Mouse (Mus musculus) hindbrain, embryonic 15.5 days (tissue): ENCODE measurements around the gene Gm5930. TPM values are rescaled to one million over a fixed set of nuclear protein-coding genes. Genes with fewer than 3 reads are reported as not detected.
"Not testable (repeated sequence)": the region's sequence is repeated elsewhere in the genome, so short reads cannot be mapped to it uniquely, and the experiment has no call there.

Experiments used
- ATAC-seq: fragments of 200-750 bp; cut with Nextera tagmentation; 2 replicates; pipeline ENCODE4 v1.8.0; 2017; ENCODE audit warnings: low read depth, moderate number of reproducible peaks, moderate TSS enrichment; ENCODE audit not compliant: low FRiP score
- H3K27ac ChIP-seq: fragments of 300-500 bp; sonication (generic); replicated peaks from 2 replicates; pipeline ENCODE4 v1.5.1; 2015; ENCODE audit warnings: mild to moderate bottlenecking, inconsistent platforms
- H3K27me3 ChIP-seq: fragments of 300-500 bp; sonication (generic); 2 replicates; pipeline ENCODE4 v1.6.1; 2015; ENCODE audit warnings: control low read depth, inconsistent platforms
- H3K36me3 ChIP-seq: fragments of 300-500 bp; sonication (generic); 2 replicates; pipeline ENCODE4 v1.6.1; 2015; ENCODE audit warnings: control low read depth, inconsistent platforms
- H3K4me1 ChIP-seq: fragments of 300-500 bp; sonication (generic); replicated peaks from 2 replicates; pipeline ENCODE4 v1.6.1; 2015; ENCODE audit warnings: control low read depth, inconsistent platforms
- H3K4me2 ChIP-seq: fragments of 300-500 bp; sonication (generic); 2 replicates; pipeline ENCODE4 v1.6.1; 2015; ENCODE audit warnings: moderate library complexity, mild to moderate bottlenecking, inconsistent platforms
- H3K4me3 ChIP-seq: fragments of 300-500 bp; sonication (generic); 2 replicates; pipeline ENCODE4 v1.5.1; 2015; ENCODE audit warnings: mild to moderate bottlenecking, inconsistent platforms
- H3K9ac ChIP-seq: fragments of 300-500 bp; sonication (generic); 2 replicates; pipeline ENCODE4 v1.6.1; 2015; ENCODE audit warnings: inconsistent platforms
- H3K9me3 ChIP-seq: fragments of 300-500 bp; sonication (generic); 2 replicates; pipeline ENCODE4 v1.6.1; 2016; ENCODE audit warnings: control low read depth, inconsistent platforms
- WGBS: fragments of 180-500 bp; shearing (Covaris S2); methylation state at CpG from one replicate; pipeline ENCODE4 v1.1.7; 2015; 5-methylcytosine and 5-hydroxymethylcytosine counted together
- polyA plus RNA-seq: library from polyadenylated mRNA; unstranded; fragments of >200 nt; fragmentation: Nextera tagmentation; extraction: Ambion mirVana; gene quantifications from 2 replicates; pipeline ENCODE4 v1.2.1, GENCODE M21; 2015

Gm5930 gene
- polyA plus RNA-seq = not detected in 2 replicates

DNA sequence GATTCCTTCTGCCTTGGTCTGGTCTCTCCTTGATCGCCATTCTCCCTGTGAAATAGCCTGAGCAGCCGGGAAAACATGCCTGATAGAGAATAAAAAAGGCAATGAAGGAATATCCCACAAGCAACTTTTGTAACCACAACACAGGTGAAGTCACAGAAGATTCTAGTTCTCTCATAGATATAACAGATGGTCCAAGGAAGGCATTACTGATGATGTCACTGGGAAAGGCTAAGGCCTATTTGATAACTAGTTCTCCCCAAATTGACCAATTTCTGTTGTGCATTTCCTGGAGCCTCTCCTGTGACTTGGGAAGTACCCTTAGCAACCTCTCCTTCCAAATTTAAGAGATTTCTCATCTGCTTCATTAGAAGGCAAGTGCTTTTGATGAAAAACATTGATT lies at the start of gene Gm5930:
Gm5930 (minus strand) TSS at position 101 of the 400 bp plus-strand sequence.
- not testable (repeated sequence) for H3K4me1 ChIP-seq, H3K9ac ChIP-seq, H3K4me2 ChIP-seq, ATAC-seq, H3K9me3 ChIP-seq, H3K36me3 ChIP-seq, H3K4me3 ChIP-seq, H3K27me3 ChIP-seq, H3K27ac ChIP-seq
- no CpG with 5 or more reads among the region's 2 CpGs for WGBS

DNA sequence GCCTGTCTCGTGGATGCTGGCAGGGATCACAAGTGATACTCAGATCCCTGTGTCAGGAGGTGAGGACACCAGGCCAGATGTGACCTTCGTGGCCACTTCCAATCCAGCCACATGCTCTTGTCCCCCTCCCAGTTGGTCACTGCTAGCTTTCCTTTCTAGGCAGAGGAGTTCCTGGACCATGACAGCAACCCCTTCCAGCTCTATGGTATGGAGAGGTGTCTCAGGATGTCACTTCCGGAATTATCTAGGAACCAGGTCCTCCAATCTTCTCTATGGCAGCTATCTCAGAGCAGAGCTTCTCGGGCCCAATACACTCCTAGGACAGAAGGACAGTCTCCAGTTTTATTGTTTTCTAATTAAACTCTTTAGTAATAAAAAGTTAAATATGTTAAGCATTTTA lies 45.8 kb upstream of the Gm5930 start:
- not testable (repeated sequence) for H3K27me3 ChIP-seq, ATAC-seq
- 86% methylated on average over 4 of the region's 4 CpGs for WGBS

DNA sequence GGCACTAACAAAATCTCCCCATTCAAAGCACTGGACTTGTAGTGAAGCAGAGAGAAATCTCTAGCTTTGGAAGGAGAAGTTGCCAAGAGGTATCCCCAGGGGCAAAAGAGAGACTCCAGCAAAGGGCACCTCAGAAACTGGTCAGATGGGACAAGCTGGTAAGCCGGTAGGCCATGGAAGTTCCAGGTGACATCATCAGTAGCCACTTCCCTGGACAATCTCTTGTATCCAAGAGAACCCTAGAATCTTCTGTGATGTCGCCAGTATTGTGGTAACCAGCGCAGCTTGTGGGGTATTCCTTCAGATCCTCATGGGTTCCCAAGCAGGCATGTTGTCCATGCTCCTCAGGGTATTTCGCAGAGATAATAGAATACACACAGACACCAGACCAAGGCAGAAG lies 26.7 kb upstream of the Gm5930 start, which contains the start of gene Gm8229:
Gm8229 (plus strand) TSS at position 301 of the 400 bp plus-strand sequence.
- H3K36me3 ChIP-seq, H3K9ac ChIP-seq, ATAC-seq, H3K4me3 ChIP-seq, H3K9me3 ChIP-seq, H3K4me1 ChIP-seq, H3K27me3 ChIP-seq, H3K4me2 ChIP-seq, H3K27ac ChIP-seq: not testable (repeated sequence)
- WGBS = 90% methylated on average over 4 of the region's 4 CpGs

More for the DNA sequence above, 45.8 kb upstream of the Gm5930 start:
- not testable (repeated sequence) for H3K27ac ChIP-seq, H3K9ac ChIP-seq, H3K36me3 ChIP-seq, H3K4me3 ChIP-seq, H3K4me2 ChIP-seq, H3K9me3 ChIP-seq, H3K4me1 ChIP-seq

DNA sequence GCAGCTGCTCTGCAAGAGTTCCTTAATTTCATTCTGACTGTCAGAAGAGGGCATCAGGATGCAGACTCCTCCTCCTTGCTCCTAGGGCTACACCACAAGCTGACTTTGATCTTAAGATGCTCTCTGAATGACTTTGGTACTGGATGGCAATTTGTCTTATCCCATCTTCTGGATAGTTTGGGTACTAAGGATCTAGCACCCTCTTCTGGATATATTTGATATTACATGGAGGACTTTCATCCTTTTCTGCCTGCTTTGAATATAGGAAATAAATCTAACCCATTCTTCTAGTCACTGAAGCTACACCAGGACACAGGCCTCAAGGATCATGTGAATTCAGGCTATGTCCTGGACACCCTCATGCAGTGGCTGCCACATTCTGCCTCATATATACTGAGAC lies 23.9 kb upstream of the Gm5930 start:
- not testable (repeated sequence) for H3K4me3 ChIP-seq, H3K4me1 ChIP-seq, H3K27ac ChIP-seq, H3K4me2 ChIP-seq, H3K27me3 ChIP-seq, H3K9me3 ChIP-seq, H3K9ac ChIP-seq, H3K36me3 ChIP-seq, ATAC-seq

DNA sequence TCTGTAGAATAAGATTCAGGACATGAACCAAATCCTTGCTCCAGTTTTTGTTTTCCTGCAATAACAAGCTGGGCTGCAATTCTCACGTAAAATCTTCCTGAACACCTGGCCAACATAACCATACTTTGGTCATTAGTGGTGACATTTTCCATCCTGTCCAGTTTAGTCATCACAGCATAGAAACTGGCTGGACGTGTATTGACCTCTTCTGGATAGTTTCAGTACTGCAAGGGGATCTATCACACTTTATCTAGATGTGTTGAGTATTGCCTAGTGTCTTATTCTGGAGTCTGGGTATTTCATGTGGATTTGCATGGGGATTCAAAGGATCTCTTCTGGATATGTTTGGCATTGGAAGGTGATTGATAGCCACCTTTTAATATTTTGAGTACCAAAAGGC lies 23.0 kb upstream of the Gm5930 start:
- H3K9me3 ChIP-seq, H3K4me1 ChIP-seq, ATAC-seq, H3K4me2 ChIP-seq, H3K27me3 ChIP-seq, H3K4me3 ChIP-seq, H3K27ac ChIP-seq, H3K9ac ChIP-seq, H3K36me3 ChIP-seq: not testable (repeated sequence)
- WGBS = 54% methylated on average over 2 of the region's 2 CpGs

DNA sequence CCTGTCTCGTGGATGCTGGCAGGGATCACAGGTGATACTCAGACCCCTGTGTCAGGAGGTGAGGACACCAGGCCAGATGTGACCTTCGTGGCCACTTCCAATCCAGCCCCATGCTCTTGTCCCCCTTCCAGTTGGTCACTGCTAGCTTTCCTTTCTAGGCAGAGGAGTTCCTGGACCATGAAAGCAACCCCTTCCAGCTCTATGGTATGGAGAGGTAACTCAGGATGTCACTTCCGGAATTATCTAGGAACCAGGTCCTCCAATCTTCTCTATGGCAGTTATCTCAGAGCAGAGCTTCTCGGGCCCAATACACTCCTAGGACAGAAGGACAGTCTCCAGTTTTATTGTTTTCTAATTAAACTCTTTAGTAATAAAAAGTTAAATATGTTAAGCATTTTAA lies 26.3 kb downstream of the Gm5930 start:
- H3K4me3 ChIP-seq, H3K27ac ChIP-seq, H3K36me3 ChIP-seq, H3K9ac ChIP-seq, ATAC-seq, H3K4me1 ChIP-seq, H3K4me2 ChIP-seq, H3K9me3 ChIP-seq, H3K27me3 ChIP-seq: not testable (repeated sequence)
- WGBS = 88% methylated on average over 4 of the region's 4 CpGs

DNA sequence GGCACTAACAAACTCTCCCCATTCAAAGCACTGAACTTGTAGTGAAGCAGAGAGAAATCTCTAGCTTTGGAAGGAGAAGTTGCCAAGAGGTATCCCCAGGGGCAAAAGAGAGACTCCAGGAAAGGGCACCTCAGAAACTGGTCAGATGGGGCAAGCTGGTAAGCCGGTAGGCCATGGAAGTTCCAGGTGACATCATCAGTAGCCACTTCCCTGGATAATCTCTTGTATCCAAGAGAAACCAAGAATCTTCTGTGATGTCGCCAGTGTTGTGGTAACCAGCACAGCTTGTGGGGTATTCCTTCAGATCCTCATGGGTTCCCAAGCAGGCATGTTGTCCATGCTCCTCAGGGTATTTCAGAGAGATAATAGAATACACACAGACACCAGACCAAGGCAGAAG lies 53.1 kb downstream of the Gm5930 start, which contains the start of gene Gm8220:
Gm8220 (plus strand) TSS at position 301 of the 400 bp plus-strand sequence.
- not testable (repeated sequence) for H3K9ac ChIP-seq, H3K4me2 ChIP-seq, H3K36me3 ChIP-seq, ATAC-seq, H3K9me3 ChIP-seq, H3K4me1 ChIP-seq, H3K4me3 ChIP-seq, H3K27ac ChIP-seq, H3K27me3 ChIP-seq
- 92% methylated on average over 2 of the region's 2 CpGs for WGBS

Other genes starting within 250 kb of the Gm5930 start
- not detected in 2 replicates for gene Ear2, start 235.9 kb downstream of the Gm5930 start, polyA plus RNA-seq
- gene Gm3327, start 214.7 kb downstream of the Gm5930 start, polyA plus RNA-seq = not detected in 2 replicates
- not detected in 2 replicates for gene Gm8212, start 140.9 kb downstream of the Gm5930 start, polyA plus RNA-seq
- gene 4930503E14Rik, start 125.3 kb downstream of the Gm5930 start, polyA plus RNA-seq = not detected in 2 replicates
- not detected in 2 replicates for gene Gm8220, start 53.0 kb downstream of the Gm5930 start, polyA plus RNA-seq
- not detected in 2 replicates for gene Gm8229, start 26.8 kb upstream of the Gm5930 start, polyA plus RNA-seq
- gene Gm3371, start 72.1 kb upstream of the Gm5930 start, polyA plus RNA-seq = not detected in 2 replicates
- gene Gm8232, start 95.1 kb upstream of the Gm5930 start, polyA plus RNA-seq = not detected in 2 replicates
- 0.20 and 0.23 TPM in 2 replicates for gene BC061237, start 153.9 kb upstream of the Gm5930 start, polyA plus RNA-seq
- not detected in 2 replicates for gene Gm17093, start 179.7 kb upstream of the Gm5930 start, polyA plus RNA-seq
- gene Gm8247, start 244.6 kb upstream of the Gm5930 start, polyA plus RNA-seq = 0.34 and 0.40 TPM in 2 replicates